16 mouse cellular contexts compared by ENCODE assay signal in the genomic region with DNA sequence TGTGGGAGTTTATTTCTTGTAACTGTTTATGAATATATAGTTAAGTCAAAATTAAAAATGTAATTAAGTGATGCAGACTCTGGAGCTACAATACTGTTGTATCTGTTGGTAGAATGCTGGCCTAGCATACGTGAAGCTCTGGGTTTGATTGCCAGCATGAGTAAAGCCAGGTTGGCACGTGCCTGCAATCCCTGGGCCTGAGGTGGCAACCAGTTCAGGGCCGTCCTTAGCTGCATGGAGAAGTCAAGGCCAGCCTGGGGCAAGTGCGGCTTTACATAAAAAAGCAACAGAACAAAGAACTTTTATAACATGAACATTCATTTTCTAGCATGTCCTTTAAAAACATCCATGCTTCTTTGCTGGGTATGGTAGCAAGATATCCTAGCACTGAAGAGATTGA.
"Had no signal": no experiment of that assay in that cellular context is flagged by ENCODE, and none has a peak within 500 bp of the region (broad histone marks: within the 10 kb centered on the region; RNA-seq: fewer than 3 reads in every experiment).

No protein-coding gene starts in this region.

- H3K4me1 ChIP-seq: kidney, embryonic 15.5 days; midbrain, embryonic 12.5 days; midbrain, embryonic 15.5 days had no signal

- H3K9ac ChIP-seq: kidney, embryonic 15.5 days; liver, embryonic 13.5 days; midbrain, embryonic 12.5 days; midbrain, embryonic 15.5 days; neural tube, embryonic 13.5 days had no signal

- ATAC-seq: midbrain, embryonic 15.5 days had no signal

- DNase-seq: kidney, adult 8-10 months; kidney, postnatal 10 days; kidney, postnatal 36 days; layer of hippocampus, postnatal 36 days; liver, embryonic 13.5 days; lung, adult 2 months; lung, postnatal 14 days; retina, postnatal 1 day; right cerebral cortex, postnatal 25 days; thymus, postnatal 25 days had no signal

- H3K4me3 ChIP-seq: kidney, embryonic 15.5 days; left cerebral cortex, adult 2 months; liver, embryonic 13.5 days; midbrain, embryonic 12.5 days; midbrain, embryonic 15.5 days; myocyte; neural tube, embryonic 13.5 days had no signal

- H3K9me3 ChIP-seq: kidney, embryonic 15.5 days; liver, embryonic 13.5 days; midbrain, embryonic 12.5 days; midbrain, embryonic 15.5 days; neural tube, embryonic 13.5 days had no signal

- H3K27ac ChIP-seq: kidney, embryonic 15.5 days; left cerebral cortex, adult 2 months; liver, embryonic 13.5 days; midbrain, embryonic 12.5 days; midbrain, embryonic 15.5 days; neural tube, embryonic 13.5 days had no signal

- H3K27me3 ChIP-seq: kidney, embryonic 15.5 days; midbrain, embryonic 12.5 days; midbrain, embryonic 15.5 days; neural tube, embryonic 13.5 days had no signal

- H3K4me2 ChIP-seq: kidney, embryonic 15.5 days; liver, embryonic 13.5 days; midbrain, embryonic 12.5 days; midbrain, embryonic 15.5 days; neural tube, embryonic 13.5 days had no signal

- H3K36me3 ChIP-seq: kidney, embryonic 15.5 days; liver, embryonic 13.5 days; midbrain, embryonic 12.5 days; midbrain, embryonic 15.5 days; neural tube, embryonic 13.5 days had no signal
